Mouse (Mus musculus) v-Abl transformed pro-B cells (cell line): ENCODE data around the gene Necab2.

Experiments used
- in situ Hi-C, 2 experiments: fragments of 400-800 bp; cut with MboI; formaldehyde crosslinking; loops; one replicate each; pipeline ENCODE4 v1.15.1; 2025; ENCODE audit not compliant: unreplicated experiment in 2 of 2

Gene Necab2

DNA sequence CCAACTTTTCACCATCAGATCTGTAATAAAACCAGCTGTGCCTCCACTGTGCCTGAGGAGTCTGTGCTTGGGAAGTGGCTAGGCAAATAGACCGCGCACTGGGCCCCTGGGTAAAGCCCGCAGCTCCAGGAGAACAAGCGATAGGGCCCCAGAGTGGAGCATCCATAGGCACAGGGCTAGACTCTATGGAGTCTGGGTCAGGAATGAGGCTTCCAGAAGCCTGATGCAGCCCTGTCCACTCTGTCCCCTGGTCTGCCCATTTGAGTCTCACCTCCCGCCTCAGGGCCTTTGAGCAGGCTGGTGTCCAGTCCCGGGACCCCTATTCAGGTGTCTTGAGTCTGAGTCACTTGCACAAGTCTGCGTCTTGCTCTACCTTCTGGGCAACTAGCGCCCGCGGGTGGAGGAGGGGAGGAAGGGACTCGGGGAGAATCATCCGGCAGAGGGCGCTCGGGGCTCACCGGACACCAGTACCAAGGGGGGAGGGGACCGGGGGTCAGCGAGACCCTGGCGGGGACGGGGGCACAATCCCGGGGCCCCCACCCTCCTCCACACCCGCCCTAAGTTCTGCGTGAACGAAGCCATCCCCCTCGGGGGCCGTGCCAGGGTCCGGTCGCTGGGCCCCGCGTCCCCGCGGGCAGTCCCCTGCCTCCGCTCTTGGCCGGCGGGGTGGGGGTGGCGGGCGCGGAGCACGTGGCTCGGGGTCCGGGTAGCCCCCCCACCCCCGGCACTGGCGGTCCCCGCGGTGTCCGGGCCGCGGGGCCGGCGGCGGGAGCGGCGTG is at the start of gene Necab2:
Necab2 (plus strand) TSS at position 509 of the 779 bp plus-strand sequence.
- in situ Hi-C loops, result loop anchor here (5.0 to 10.0 kb wide), 3 partner anchors 34 to 228 kb away; no protein-coding TSS in a partner anchor

DNA sequence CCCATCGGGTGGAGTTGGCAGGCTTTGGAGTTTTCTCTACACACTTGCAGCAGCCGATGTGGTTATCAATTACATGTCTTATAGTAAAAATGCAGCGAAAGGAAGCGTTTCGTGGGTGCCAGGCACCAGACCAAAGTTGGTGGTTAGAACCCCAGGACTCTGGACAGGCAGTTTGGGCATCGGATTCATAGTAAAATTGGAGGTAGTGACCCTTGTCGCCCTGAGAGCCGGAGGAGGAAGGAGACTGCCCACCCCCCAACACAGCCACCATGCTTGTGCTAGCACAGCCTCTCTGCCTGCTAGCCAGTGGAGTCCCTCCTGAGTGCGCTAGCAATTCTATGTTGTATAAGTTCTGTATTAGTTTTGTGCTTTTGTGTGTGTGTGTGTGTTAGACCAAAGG is 48.0 kb upstream of the Necab2 start:
- in situ Hi-C loops, result no loop called here

DNA sequence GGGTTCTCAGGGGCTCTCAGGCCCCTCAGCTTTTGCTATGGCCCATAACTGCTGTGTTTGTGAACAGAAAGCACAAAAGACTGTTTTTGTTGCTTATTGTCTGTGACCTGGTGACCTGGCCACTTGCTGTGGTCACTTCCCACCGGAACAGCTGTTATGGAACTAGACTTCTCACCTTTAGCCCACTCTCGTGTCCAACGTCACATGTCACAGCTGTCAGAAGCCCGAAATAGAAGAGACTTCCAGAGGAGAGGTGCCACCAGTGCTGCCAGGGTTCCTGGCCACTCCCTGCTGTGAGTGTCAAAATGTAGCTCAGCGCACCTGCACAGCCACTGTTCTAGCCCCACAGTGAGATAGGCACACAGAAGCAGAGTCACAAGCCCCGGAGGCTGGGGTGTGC is 47.3 kb upstream of the Necab2 start:
- in situ Hi-C loops, result no loop called here

DNA sequence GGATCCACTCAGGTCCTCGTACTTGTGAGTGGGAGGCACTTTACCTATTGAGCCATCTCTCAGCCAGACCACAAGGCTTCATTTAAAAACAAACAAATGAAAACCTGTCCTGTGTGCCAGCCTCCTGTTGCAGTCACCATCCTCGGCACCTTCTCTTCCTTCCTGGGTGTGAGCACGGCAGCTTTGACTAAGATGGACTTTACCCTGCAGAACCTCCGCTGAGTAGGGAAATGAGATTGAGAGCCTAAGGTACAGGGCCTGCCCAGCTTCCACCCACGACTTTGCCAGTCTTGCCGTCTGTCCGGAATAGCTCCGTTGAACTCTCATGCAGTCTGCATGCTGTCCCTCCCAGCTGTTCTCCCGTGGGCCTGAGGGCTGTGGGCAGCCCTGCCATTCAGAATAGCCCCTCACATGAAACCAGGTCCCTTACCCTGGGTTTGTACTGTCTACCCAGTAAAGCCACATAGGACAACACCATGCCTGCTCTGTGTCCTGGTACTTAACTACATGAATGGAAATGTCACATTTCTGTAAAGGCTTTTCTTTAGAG is 46.3 kb upstream of the Necab2 start:
- in situ Hi-C loops, result no loop called here

DNA sequence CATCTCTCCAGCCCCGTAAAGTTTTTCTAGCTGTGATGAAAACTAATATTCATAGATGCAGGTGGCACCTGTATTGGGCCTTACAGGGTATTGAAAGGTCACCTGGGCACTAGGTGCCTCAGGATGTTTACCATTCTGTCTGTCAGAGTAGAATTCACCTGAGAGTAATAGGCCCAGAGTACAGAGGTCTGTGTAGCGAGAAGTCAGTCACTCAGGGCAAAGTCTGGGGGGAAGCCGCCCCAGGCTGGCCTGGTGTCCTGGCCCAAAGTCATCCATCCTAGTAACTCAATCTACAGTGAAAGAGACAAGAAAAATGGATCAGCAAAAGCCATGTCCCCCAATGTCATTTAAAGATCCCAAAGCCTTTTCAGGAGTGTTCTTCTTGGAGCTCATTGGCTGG is 45.6 kb upstream of the Necab2 start:
- in situ Hi-C loops, result no loop called here

DNA sequence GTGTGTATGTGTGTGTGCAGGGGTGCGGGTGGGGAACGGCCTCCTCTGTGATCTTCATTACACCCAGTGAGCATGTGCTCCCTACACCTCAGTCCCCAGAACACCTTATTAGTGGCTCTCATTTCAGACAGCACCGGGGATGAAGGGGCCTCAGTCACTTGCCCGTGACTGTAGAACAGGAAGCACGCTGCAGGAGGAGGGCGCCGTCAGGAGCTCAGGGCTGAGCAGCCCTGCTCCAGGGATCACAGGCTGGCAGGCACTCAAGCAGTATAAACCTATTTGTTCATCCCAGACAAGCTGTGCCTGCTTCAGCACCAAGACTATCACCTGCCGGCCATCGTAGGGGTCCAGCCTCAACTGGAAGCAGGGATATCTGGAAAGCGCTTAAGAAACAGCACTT is 42.6 kb upstream of the Necab2 start:
- in situ Hi-C loops, result no loop called here

DNA sequence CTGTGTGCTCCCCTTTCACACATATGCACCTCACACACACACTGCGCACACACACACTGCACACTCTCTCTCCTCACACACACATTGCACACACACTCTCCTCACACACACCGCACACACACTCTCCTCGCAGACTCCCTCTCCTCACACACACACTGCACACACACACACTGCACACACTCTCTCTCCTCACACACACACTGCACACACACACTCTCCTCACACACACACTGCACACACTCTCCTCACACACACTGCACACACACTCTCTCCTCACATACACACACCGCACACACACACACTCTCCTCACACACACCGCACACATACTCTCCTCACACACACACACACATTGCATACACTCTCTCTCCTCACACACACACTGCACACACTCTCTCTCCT is 41.9 kb upstream of the Necab2 start:
- in situ Hi-C loops, result no loop called here

DNA sequence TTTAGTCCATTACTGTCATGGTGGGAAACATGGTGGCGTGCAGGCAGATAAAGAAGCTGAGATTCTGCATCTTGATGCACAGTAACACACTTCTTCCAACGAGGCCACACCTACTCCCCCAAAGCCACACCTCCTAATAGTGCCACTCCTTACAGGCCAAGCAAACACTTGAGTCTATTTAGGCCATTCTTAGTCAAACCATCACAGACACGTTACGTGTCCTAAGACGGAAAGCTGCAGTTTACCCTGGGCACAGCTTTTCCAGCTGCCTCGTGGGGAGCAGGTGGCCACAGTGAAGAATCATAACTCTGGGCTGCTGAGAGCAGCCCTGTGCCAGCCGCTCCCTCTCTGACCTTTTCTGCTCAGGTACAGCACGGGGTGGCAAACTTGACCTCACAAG is 38.2 kb upstream of the Necab2 start:
- in situ Hi-C loops, result no loop called here

DNA sequence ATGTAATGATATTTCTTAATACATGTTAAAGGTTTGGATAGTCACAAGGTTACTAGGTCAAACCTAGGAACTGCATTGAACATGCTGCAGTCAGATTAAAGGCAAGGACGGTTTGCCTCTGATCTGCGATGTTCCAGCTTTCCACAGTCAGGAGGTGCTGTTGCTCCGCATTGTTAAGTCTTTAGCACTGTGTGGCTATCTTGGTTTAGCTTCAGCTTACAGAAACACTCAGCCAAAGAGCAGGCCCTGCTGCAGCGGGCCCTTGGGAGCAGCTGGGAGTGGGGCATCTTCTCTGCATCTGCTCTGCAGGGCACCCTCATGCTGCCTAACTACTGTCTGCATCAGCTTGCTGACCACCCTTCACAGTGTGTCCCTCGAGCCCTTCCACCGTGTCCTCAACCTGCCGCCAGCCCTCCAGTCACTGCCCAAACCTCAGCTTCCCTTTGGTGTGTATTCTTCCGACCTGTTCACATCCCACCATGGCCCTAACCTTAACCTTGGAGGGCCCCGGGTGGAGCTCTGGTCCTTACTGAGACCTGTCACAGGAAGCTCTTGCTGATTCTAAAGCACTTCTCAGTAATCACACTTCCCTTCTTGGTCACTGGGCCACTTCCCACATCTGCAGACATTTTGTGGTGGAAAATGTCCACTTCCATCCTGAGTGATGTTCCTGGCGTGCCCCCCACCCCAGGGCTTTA is 34.3 kb upstream of the Necab2 start:
- in situ Hi-C loops, result loop anchor here (5.0 to 10.0 kb wide), 4 partner anchors 35 to 263 kb away; partner anchors contain the start of genes Necab2 (in 2 of the 2) and Taf1c (in 1 of the 2)

DNA sequence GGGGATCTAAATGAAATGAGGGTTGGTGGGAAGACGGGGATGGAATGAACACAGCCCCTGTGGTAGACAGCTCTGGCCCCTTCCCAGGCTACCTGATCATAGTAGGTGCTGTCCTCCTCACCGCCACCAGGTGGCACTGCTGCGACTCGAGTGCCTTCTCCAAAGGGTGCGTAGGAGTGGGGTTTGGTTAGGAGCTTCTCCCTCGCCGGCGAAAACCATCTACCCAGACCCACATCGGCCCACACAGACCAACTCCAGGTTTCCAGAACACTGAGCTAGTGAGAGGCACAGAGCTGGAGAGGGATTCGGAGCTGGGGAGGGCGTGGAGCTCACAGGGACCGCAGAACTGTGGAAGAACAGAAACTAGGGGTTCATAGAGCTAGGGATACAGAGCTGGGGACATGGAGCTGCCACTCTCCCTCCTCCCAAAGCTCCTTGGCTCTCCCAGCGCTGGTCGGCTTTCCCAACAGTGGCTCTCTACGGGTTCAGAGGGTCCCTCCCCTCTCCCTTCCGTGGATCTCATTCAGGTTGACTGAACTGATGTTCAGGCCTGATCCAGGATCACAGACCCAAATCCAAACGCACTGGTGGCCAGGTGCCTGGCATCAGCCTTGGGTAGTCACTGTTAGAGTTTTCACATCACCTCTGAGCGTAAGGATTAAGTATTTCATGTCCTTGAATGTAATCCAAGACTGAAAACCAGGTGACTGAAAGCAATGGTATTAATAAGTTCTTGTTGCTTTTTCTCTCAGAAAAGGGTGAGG is 33.6 kb upstream of the Necab2 start:
- in situ Hi-C loops, result loop anchor here (5.0 to 10.0 kb wide), 4 partner anchors 34 to 262 kb away; partner anchors contain the start of genes Necab2 (in 2 of the 2) and Taf1c (in 1 of the 2)

DNA sequence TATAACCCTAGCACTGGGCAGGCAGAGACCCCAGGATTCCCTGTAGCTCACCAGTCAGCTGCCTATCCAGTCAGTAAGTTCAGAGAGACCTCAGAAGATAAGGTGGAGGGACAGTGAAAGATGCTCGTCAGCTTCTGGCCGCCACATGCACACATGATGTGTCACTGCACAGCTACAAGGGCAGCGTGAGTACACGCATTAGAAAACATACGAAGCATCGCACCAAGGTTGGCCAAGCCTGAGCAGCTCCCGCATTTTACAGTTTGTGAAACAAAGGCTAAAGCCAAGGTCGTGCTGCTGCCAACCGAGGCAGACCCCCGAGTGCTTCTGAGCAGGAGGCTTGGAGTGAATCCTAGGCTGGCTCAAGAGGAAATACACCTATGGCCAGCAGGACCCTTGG is 32.9 kb upstream of the Necab2 start:
- in situ Hi-C loops, result loop anchor here (5.0 to 10.0 kb wide), 4 partner anchors 34 to 261 kb away; partner anchors contain the start of genes Necab2 (in 2 of the 2) and Taf1c (in 1 of the 2)

DNA sequence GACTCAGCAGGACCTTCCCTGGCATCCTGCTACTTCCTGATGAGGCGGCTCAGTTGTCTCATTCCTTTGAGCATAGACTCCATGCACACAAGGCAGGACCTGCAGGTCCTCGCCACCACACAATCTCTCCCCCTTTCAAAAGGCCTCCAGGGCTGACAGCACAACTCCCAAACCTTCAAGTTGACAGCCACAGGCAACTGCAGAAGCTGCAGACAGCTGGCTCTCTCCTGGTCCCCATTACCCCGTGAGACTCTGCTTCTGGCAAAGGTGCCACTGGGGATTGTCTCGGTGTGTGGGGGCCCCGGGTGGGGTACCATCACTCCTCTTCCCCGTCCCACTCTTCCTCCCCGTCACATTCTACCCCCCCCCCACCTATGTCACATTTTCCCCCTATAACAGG is 26.2 kb upstream of the Necab2 start:
- in situ Hi-C loops, result no loop called here

DNA sequence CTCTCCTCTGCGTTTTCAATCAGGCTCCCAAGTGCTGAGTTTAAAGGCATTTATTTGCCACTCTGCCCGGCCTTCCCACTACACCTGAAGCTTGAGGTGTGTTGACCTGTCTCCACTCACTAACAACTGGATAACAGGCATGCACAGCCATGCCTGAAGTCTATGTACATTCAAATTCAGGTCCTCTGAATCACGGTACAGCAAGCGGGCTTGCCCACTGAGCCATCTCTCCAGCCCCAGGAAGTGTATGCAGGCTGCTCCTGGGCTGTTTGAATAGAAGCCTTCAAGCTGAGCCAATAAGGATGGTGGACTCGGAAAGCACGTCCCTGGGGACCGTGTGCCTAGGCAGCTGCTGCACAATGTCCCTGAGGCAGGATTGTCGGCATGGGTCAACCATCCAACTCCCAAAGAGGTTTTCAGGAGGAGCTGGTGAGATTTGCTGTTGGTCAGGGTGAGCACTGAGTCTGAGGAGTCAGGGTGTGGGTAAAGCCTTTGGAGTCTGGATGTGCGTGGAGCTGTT is 24.9 kb upstream of the Necab2 start:
- in situ Hi-C loops, result no loop called here

DNA sequence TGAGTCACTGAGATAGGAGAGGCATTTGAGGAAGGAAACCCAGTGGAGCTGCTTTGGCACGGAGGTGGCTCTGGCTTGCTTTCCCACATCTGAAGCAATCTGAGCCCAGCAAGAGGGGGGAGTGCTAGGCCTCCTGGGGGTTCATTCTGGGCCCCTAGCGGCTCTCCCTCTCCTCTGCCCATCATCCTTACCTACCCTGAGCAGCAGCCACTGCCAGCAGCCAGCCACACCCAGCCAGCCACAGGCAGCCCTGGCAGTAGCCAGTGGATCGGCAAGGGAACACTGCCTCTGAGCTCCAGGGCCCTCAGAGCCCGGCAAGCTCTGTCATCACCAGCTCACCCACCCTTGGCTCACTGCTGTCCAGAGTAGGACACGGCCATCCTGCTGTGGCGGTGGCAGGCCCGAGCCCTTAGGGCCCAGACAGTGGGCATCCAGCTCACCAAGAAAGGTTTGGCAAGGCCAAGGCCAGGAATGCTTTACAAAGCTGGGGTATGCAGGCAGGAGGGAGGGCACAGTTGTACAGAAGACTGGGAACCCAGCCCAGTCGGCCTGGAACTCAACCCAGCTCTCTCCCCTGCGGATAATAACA is 24.3 kb upstream of the Necab2 start:
- in situ Hi-C loops, result no loop called here

DNA sequence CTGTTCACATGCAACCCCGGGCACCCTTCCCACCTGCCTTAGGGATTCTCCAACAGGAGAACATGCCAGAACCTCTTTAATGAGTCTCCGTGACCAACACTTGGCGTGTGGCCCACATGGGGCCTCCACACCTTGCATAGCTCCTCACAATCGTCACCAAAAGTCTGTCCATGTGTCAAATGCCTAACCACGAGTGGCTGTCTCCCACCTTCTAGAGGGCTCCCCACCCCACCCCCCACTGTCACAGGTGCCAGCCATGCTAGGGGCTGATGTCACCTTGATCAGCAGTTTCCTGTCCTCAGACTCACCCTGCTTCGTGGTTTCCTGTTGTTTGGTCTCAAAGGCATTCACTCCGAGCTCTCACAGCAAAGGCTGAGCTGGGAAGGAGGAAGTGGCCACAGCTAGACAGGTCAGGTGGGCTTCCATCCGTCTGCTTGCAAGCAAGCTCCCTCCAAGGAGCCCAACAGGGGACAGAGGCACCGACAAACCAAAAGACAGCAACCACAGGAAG is 22.8 kb upstream of the Necab2 start:
- in situ Hi-C loops, result no loop called here

DNA sequence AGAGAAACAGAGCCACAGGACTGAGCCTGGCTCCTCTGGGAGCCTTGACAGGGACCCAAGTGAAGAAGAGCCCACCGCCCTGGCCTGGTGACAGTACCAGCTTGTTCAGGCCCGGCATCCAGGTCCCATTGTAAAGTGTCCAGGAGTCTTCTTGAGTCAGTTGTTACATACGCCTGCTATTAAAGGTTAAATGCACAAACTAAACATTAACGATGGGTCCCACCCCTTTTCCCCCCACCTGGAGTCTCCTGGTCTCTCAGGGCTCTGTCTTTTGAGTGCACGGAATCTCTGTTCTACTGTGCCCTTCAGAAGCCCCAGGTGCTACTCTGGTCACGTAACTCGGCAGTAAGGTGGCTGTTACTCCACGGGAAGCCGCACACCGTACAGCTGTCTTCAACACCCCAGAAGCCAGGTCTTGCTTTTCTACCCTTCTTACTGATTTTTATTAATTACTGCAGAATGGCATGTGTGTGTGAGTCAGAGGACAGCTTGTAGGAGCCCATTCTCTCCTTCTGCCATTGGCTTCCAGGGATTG is 22.3 kb upstream of the Necab2 start:
- in situ Hi-C loops, result no loop called here

DNA sequence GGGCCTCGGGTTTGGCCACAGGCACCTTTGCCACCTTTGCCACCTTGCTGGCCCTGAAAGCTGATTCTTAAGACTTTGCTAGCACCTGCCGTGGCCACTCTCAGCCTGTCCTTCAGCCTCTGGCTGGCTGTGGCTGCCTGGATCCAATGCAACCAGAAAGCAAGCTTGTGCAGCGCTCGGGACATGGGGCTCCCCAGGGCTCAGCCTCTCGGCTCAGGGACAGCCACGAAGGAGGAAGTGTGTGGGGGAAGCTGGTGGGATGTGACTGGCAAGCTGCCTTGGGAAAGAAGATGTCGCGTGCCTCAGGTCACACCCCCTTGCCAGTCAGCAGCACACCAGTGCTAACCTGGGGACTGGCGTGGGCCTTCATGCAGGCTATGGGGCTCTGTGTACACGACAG is 21.8 kb upstream of the Necab2 start:
- in situ Hi-C loops, result no loop called here

DNA sequence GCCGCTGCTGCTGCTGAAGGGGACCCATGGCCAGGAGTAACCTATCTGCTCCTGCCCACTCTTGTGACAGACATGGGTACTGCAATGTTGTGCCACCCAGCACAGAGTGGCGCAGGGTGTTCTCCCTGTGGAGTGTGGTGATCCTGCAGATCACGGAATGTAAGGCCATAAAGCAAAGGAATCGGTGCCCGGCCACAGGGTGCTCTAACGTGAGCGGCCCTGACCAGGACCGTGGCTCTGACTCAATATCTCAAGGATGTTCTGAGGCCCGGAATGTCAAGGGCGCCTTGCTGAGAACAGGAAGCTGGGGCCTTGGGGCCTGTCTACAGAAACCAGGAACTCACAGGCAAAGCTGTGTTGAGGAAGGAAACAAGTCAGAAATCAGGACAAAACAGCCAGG is 21.0 kb upstream of the Necab2 start:
- in situ Hi-C loops, result no loop called here

DNA sequence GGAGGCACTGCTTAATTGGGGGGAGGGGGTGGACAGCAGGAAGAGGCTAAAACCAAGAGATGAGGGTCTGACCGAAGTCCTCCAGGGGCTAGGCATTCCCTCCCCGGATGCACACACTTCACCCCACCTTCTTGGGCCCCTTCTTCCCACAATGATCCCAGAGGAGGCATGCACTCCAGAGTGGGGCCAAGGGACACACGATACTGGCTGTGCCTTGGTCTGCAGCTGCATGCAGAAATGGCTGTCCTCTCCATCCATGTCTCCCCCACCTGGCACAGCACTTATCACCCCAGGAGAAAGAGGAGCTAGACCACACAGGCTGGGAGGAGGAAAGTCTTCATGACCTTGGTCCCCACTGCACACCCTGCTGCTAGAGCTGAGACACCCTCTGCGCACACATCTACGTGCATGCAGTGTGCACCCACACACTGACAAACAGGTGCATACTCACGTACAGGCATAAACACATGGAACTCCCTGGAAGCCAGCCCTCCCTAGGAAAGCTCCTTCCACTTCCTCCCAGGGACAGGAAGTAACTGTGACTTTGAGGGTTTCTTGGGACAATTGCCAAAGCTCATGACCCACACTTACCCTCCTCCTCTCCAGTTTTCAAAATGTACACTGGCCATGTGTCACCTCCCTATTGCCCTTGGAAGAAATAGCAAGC is 20.3 kb upstream of the Necab2 start:
- in situ Hi-C loops, result no loop called here
